Mouse (Mus musculus) testis, adult 2 months (tissue): ENCODE measurements at regions not wholly inside any gene's neighbourhood (a gene's known extent, or its start where the extent isn't known, plus 50 kb on each side); places are given as distances from the start of the nearest gene placed in this dataset.

Experiments
- CTCF ChIP-seq: fragments of 200-500 bp; IDR thresholded peaks from 2 replicates; pipeline ENCODE4 v1.5.1; 2012; ENCODE audit warnings: low read depth, mild to moderate bottlenecking, inconsistent platforms, low read length, moderate library complexity; ENCODE audit not compliant: control insufficient read depth, insufficient read depth, insufficient replicate concordance
- POLR2A ChIP-seq: fragments of 200-500 bp; IDR thresholded peaks from 2 replicates; pipeline ENCODE4 v1.6.1; 2012; ENCODE audit warnings: low read depth, mild to moderate bottlenecking, inconsistent platforms, low read length, moderate library complexity; ENCODE audit not compliant: control insufficient read depth

- no peak for TF ChIP-seq CTCF
- TF ChIP-seq POLR2A: no peak
These were observed 229.5 kb upstream of the Serp2 start for GRCm38 (mm10) chr14:76786214-76786613.
